Comparison of ENCODE assay signal across 7 mouse cellular contexts in the genomic region with DNA sequence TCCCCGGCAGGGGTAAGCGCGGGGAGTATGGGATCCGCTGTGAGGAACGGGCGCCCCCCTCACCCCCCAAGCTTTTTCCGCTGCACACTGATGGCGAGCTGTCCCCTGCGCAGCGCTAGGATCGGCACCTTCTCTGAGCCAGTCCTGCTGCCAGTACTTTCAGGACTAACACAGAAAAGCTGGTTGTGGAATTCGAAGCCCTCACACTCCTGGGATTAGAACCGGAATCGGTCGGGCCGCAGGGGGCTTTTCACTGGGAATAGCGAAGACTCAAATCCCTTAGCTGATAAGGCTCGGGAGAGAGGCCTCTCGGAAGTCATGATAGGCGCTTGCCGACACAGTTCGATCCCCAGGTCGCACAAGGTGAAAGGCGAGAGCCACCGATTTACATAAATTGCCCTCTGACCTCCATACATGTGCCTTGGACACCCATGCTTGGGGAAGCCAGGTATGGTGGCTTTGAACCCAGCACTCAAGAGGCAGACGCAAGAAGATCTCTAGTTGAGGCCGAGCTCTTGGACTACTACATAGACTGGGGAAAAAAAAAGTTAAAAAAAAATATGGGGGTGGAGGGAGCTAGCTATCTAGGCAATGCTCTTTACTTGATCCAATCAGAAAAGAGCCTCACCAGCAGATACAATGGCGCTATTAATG. TPM values are rescaled to one million over a fixed set of nuclear protein-coding genes. Genes with fewer than 3 reads are reported as not detected.
A peak's percentile ranks its signal among the peaks of the same experiment; 100 is the strongest.
DNase-seq lines count a peak whose midpoint lies in the region; ATAC-seq and TF ChIP-seq lines count a peak whose summit lies in the region.

No protein-coding gene starts in this region.

- peaks cover 24% of the 10 kb centered on the region for H3K4me1 ChIP-seq in lung, embryonic 16.5 days (replicated peaks; ENCODE audit: control insufficient read depth, insufficient read depth, low read length)
- H3K4me1 ChIP-seq in embryonic facial prominence, embryonic 11.5 days (ENCODE audit: control insufficient read depth, insufficient read depth, low read length), result peaks cover 6% of the 10 kb centered on the region; the same call in 1 of the 2 replicates
- peaks cover 27% of the 10 kb centered on the region for H3K4me1 ChIP-seq in intestine, embryonic 15.5 days (replicated peaks)
- H3K4me1 ChIP-seq in olfactory bulb, adult 2 months (ENCODE audit: control insufficient read depth, insufficient read depth, low read length), result peaks cover 18% of the 10 kb centered on the region

- H3K27me3 ChIP-seq in lung, embryonic 16.5 days (ENCODE audit: control insufficient read depth, insufficient read depth, low read depth, low read length), result no peaks in the 10 kb centered on the region; the same call in 1 of the 2 replicates
- H3K27me3 ChIP-seq in embryonic facial prominence, embryonic 11.5 days (ENCODE audit: control insufficient read depth, insufficient read depth, low read length), result no peaks in the 10 kb centered on the region
- no peaks in the 10 kb centered on the region for H3K27me3 ChIP-seq in intestine, embryonic 15.5 days (replicated peaks)

- 10% methylated on average over 28 of the region's 28 CpGs for WGBS in lung, embryonic 16.5 days
- WGBS in embryonic facial prominence, embryonic 11.5 days, result 6% methylated on average over 28 of the region's 28 CpGs
- 12% methylated on average over 28 of the region's 28 CpGs for WGBS in intestine, embryonic 15.5 days
- 15% methylated on average over 28 of the region's 28 CpGs for WGBS in olfactory bulb, adult 2 months

- peak overlapping the region; percentile 89 for H3K27ac ChIP-seq in lung, embryonic 16.5 days (ENCODE audit: low read length)
- H3K27ac ChIP-seq in embryonic facial prominence, embryonic 11.5 days (replicated peaks; ENCODE audit: low read depth, low read length), result peak overlapping the region; percentile 75; the same call in 1 of the 2 replicates
- H3K27ac ChIP-seq in intestine, embryonic 15.5 days, result peak overlapping the region; percentile 92
- peak overlapping the region; percentile 85 for H3K27ac ChIP-seq in olfactory bulb, adult 2 months (ENCODE audit: insufficient read depth, low read depth, low read length)

- peak overlapping the region; percentile 71 for H3K9ac ChIP-seq in lung, embryonic 16.5 days (ENCODE audit: low read length)
- H3K9ac ChIP-seq in embryonic facial prominence, embryonic 11.5 days (replicated peaks; ENCODE audit: low read length), result peak overlapping the region; percentile 64
- peak overlapping the region; percentile 54 for H3K9ac ChIP-seq in intestine, embryonic 15.5 days

- no peak for DNase-seq in lung, postnatal 10 days
- no peak for DNase-seq in embryonic facial prominence, embryonic 11.5 days (ENCODE audit: low spot score)
- no peak for DNase-seq in cerebellum, postnatal 10 days
- DNase-seq in adrenal gland, postnatal 4 days (ENCODE audit: low spot score in 2 of 2), result no peak

- no peak for TF ChIP-seq POLR2A in olfactory bulb, adult 2 months (IDR thresholded peaks at IDR 0.05; ENCODE audit: insufficient read depth, low read depth, low read length)

- peak overlapping the region; percentile 61 for H3K4me3 ChIP-seq in lung, embryonic 16.5 days (ENCODE audit: low read length)
- H3K4me3 ChIP-seq in embryonic facial prominence, embryonic 11.5 days (ENCODE audit: low read depth, low read length), result peak overlapping the region; percentile 51
- peak overlapping the region; percentile 69 for H3K4me3 ChIP-seq in intestine, embryonic 15.5 days (replicated peaks)
- peak overlapping the region; percentile 64 for H3K4me3 ChIP-seq in olfactory bulb, adult 2 months (ENCODE audit: insufficient read depth, low read depth, low read length)

- no peak for ATAC-seq in lung, embryonic 16.5 days (ENCODE audit: low read depth)
- peak; percentile 18; the same call in 1 of the 2 replicates for ATAC-seq in embryonic facial prominence, embryonic 11.5 days (replicated peaks; ENCODE audit: insufficient number of reproducible peaks, low FRiP score, low TSS enrichment, low read depth)
- ATAC-seq in intestine, embryonic 15.5 days, result no peak

- no peaks in the 10 kb centered on the region for H3K9me3 ChIP-seq in lung, embryonic 16.5 days (ENCODE audit: control insufficient read depth, low read length)
- H3K9me3 ChIP-seq in embryonic facial prominence, embryonic 11.5 days (replicated peaks; ENCODE audit: control insufficient read depth, low read length), result no peaks in the 10 kb centered on the region
- no peaks in the 10 kb centered on the region for H3K9me3 ChIP-seq in intestine, embryonic 15.5 days

- TF ChIP-seq CTCF in olfactory bulb, adult 2 months (IDR thresholded peaks at IDR 0.05; ENCODE audit: insufficient read depth, low read depth, low read length), result no peak

- no peaks in the 10 kb centered on the region for H3K36me3 ChIP-seq in lung, embryonic 16.5 days (ENCODE audit: control insufficient read depth, insufficient read depth, low read length)
- H3K36me3 ChIP-seq in embryonic facial prominence, embryonic 11.5 days (replicated peaks; ENCODE audit: control insufficient read depth, insufficient read depth, low read depth, low read length), result no peaks in the 10 kb centered on the region
- no peaks in the 10 kb centered on the region for H3K36me3 ChIP-seq in intestine, embryonic 15.5 days

- H3K4me2 ChIP-seq in lung, embryonic 16.5 days (ENCODE audit: low read depth, low read length), result peak overlapping the region; percentile 84
- peak overlapping the region; percentile 74 for H3K4me2 ChIP-seq in embryonic facial prominence, embryonic 11.5 days (ENCODE audit: low read depth, low read length)
- peak overlapping the region; percentile 99 for H3K4me2 ChIP-seq in intestine, embryonic 15.5 days (replicated peaks)

RNA-seq across cellular contexts. Expression of a gene that starts 6.2 kb away (rescaled TPM):
- polyA plus RNA-seq in lung, embryonic 16.5 days (2015; fragmentation: Nextera tagmentation; extraction: Ambion mirVana), result 38.5 and 43.8 TPM in 2 replicates
- polyA plus RNA-seq in embryonic facial prominence, embryonic 11.5 days (2014; fragmentation: Nextera tagmentation; extraction: Ambion mirVana), result 12.3 and 12.8 TPM in 2 replicates
- 25.9 and 26.6 TPM in 2 replicates for polyA plus RNA-seq in intestine, embryonic 15.5 days (2015; fragmentation: Nextera tagmentation; extraction: Ambion mirVana)
- 185 TPM in 1 of 2 replicates, not detected in the other for polyA plus RNA-seq in olfactory bulb, adult 2 months (2012; ENCODE audit: insufficient read depth, insufficient read length, low replicate concordance, missing spikeins)
- total RNA-seq in adrenal gland, postnatal 4 days (2021), result 100 to 1,000 TPM in 1 of 2 experiments, 10 to 100 TPM in 1; 95.8 to 104 TPM

RNA-seq across cellular contexts. Expression of a gene that starts 7.1 kb away (rescaled TPM):
- polyA plus RNA-seq in lung, embryonic 16.5 days (2015; fragmentation: Nextera tagmentation; extraction: Ambion mirVana), result not detected in 2 replicates
- polyA plus RNA-seq in embryonic facial prominence, embryonic 11.5 days (2014; fragmentation: Nextera tagmentation; extraction: Ambion mirVana), result not detected in 2 replicates
- not detected in 2 replicates for polyA plus RNA-seq in intestine, embryonic 15.5 days (2015; fragmentation: Nextera tagmentation; extraction: Ambion mirVana)
- not detected in 2 replicates for polyA plus RNA-seq in olfactory bulb, adult 2 months (2012; ENCODE audit: insufficient read depth, insufficient read length, low replicate concordance, missing spikeins)
- total RNA-seq in adrenal gland, postnatal 4 days (2021), result under 1 TPM in 1 of 2 experiments, not detected in 1; 0.22 TPM

RNA-seq across cellular contexts. Expression of a gene that starts 25.7 kb away (rescaled TPM):
- not detected in 2 replicates for polyA plus RNA-seq in lung, embryonic 16.5 days (2015; fragmentation: Nextera tagmentation; extraction: Ambion mirVana)
- polyA plus RNA-seq in embryonic facial prominence, embryonic 11.5 days (2014; fragmentation: Nextera tagmentation; extraction: Ambion mirVana), result not detected in 2 replicates
- not detected in 2 replicates for polyA plus RNA-seq in intestine, embryonic 15.5 days (2015; fragmentation: Nextera tagmentation; extraction: Ambion mirVana)
- polyA plus RNA-seq in olfactory bulb, adult 2 months (2012; ENCODE audit: insufficient read depth, insufficient read length, low replicate concordance, missing spikeins), result not detected in 2 replicates
- not detected for total RNA-seq in adrenal gland, postnatal 4 days (2021)

RNA-seq across cellular contexts. Expression of a gene that starts 37.1 kb away (rescaled TPM):
- polyA plus RNA-seq in lung, embryonic 16.5 days (2015; fragmentation: Nextera tagmentation; extraction: Ambion mirVana), result 0.35 and 1.8 TPM in 2 replicates
- not detected in 2 replicates for polyA plus RNA-seq in embryonic facial prominence, embryonic 11.5 days (2014; fragmentation: Nextera tagmentation; extraction: Ambion mirVana)
- 958 and 2,971 TPM in 2 replicates for polyA plus RNA-seq in intestine, embryonic 15.5 days (2015; fragmentation: Nextera tagmentation; extraction: Ambion mirVana)
- polyA plus RNA-seq in olfactory bulb, adult 2 months (2012; ENCODE audit: insufficient read depth, insufficient read length, low replicate concordance, missing spikeins), result not detected in 2 replicates
- 1,000 to 10,000 TPM in 1 of 2 experiments, under 1 TPM in 1; 0.56 to 1,299 TPM for total RNA-seq in adrenal gland, postnatal 4 days (2021)

RNA-seq across cellular contexts. Expression of a gene that starts 52.0 kb away (rescaled TPM):
- 0.48 and 0.50 TPM in 2 replicates for polyA plus RNA-seq in lung, embryonic 16.5 days (2015; fragmentation: Nextera tagmentation; extraction: Ambion mirVana)
- polyA plus RNA-seq in embryonic facial prominence, embryonic 11.5 days (2014; fragmentation: Nextera tagmentation; extraction: Ambion mirVana), result 0.34 TPM in 1 of 2 replicates, not detected in the other
- polyA plus RNA-seq in intestine, embryonic 15.5 days (2015; fragmentation: Nextera tagmentation; extraction: Ambion mirVana), result 1.3 and 1.8 TPM in 2 replicates
- polyA plus RNA-seq in olfactory bulb, adult 2 months (2012; ENCODE audit: insufficient read depth, insufficient read length, low replicate concordance, missing spikeins), result not detected in 2 replicates
- 1 to 10 TPM; 2.5 to 3.2 TPM for total RNA-seq in adrenal gland, postnatal 4 days (2021)
